In genomic region chr9:27154763-27155530, GRCm38 (mm10) we compare ENCODE assay signal across 8 mouse cellular contexts. TPM values are rescaled to one million over a fixed set of nuclear protein-coding genes. Genes with fewer than 3 reads are reported as not detected.
DNase-seq lines count a peak whose midpoint lies in the region; ATAC-seq and TF ChIP-seq lines count a peak whose summit lies in the region.

Jam3 (minus strand) TSS chr9:27155421.

- H3K36me3 ChIP-seq in hindbrain, embryonic 12.5 days, result no peaks in the 10 kb centered on the region
- no peaks in the 10 kb centered on the region for H3K36me3 ChIP-seq in lung, postnatal 0 days (ENCODE audit: insufficient read depth, low read length)

- in situ Hi-C loops in Patski (cut with MboI; ENCODE audit: low pct_unique_long_range_greater_than_20kb), result no loop called here

- ATAC-seq in Patski, result peak; percentile 91
- ATAC-seq in hindbrain, embryonic 12.5 days (ENCODE audit: low FRiP score), result peak; percentile 98
- peak; percentile 97 for ATAC-seq in lung, postnatal 0 days

- H3K27me3 ChIP-seq in Patski, result peaks cover 22% of the 10 kb centered on the region
- H3K27me3 ChIP-seq in hindbrain, embryonic 12.5 days, result no peaks in the 10 kb centered on the region
- no peaks in the 10 kb centered on the region for H3K27me3 ChIP-seq in lung, postnatal 0 days (replicated peaks; ENCODE audit: insufficient read depth, low read length)

- no peak for TF ChIP-seq CTCF in Patski (IDR thresholded peaks at IDR 0.05)
- TF ChIP-seq CTCF in lung, postnatal 0 days (IDR thresholded peaks at IDR 0.05), result peak; percentile 17; the same call in 1 of the 2 replicates

- under 1% methylated on average over 58 of the region's 58 CpGs for WGBS in hindbrain, embryonic 12.5 days
- 1% methylated on average over 56 of the region's 58 CpGs for WGBS in lung, postnatal 0 days

- peaks cover 38% of the 10 kb centered on the region for H3K4me1 ChIP-seq in hindbrain, embryonic 12.5 days
- no peaks in the 10 kb centered on the region for H3K4me1 ChIP-seq in lung, postnatal 0 days (ENCODE audit: insufficient read depth, low read depth, low read length)

- peak within 1 kb of the TSS; percentile 70 for H3K4me2 ChIP-seq in hindbrain, embryonic 12.5 days (replicated peaks)
- H3K4me2 ChIP-seq in lung, postnatal 0 days (replicated peaks; ENCODE audit: low read depth, low read length), result peak within 1 kb of the TSS; percentile 60

- POLR2A ChIA-PET in Patski (lab: Charles Lee), result no interaction called here

- no peak for DNase-seq in Patski (ENCODE audit: low read depth, low spot score)
- peak; percentile 99 for DNase-seq in cerebellum, postnatal 10 days
- DNase-seq in frontal cortex, postnatal 25 days (ENCODE audit: low spot score in 2 of 2), result peak; percentile 87 to 91
- DNase-seq in layer of hippocampus, postnatal 14 days (ENCODE audit: low spot score in 2 of 2), result peak; percentile 92 to 95
- peak; percentile 89 for DNase-seq in lung, postnatal 0 days (ENCODE audit: low spot score)
- DNase-seq in retina, postnatal 7 days (ENCODE audit: low read depth, low spot score), result peak; percentile 88
- DNase-seq in urinary bladder, postnatal 14 days (ENCODE audit: low spot score), result peak; percentile 86

- TF ChIP-seq EP300 in lung, postnatal 0 days (IDR thresholded peaks at IDR 0.05), result no peak

- no peaks in the 10 kb centered on the region for H3K9me3 ChIP-seq in hindbrain, embryonic 12.5 days (replicated peaks)
- no peaks in the 10 kb centered on the region for H3K9me3 ChIP-seq in lung, postnatal 0 days (ENCODE audit: low read length)

- H3K4me3 ChIP-seq in hindbrain, embryonic 12.5 days, result peak within 1 kb of the TSS; percentile 87
- H3K4me3 ChIP-seq in lung, postnatal 0 days (ENCODE audit: low read depth, low read length), result peak within 1 kb of the TSS; percentile 51

- CTCF ChIA-PET in Patski (lab: Charles Lee), result interaction anchor here (0.7 to 1.6 kb wide), 4 partner anchors 12 to 49 kb away, joined by 3 to 5 read pairs (median 3); no protein-coding TSS in a partner anchor

- peak within 1 kb of the TSS; percentile 84 for H3K9ac ChIP-seq in hindbrain, embryonic 12.5 days
- no peak within 1 kb of the TSS; the same call in 1 of the 2 replicates for H3K9ac ChIP-seq in lung, postnatal 0 days (replicated peaks; ENCODE audit: low read depth)

- peak within 1 kb of the TSS; percentile 94 for H3K27ac ChIP-seq in hindbrain, embryonic 12.5 days
- H3K27ac ChIP-seq in lung, postnatal 0 days (ENCODE audit: low read length), result peak within 1 kb of the TSS; percentile 11; the same call in 1 of the 2 replicates

RNA-seq across cellular contexts. Expression of gene Jam3, which starts in this region (rescaled TPM):
- 40.0 TPM for polyA plus RNA-seq in Patski (2021)
- polyA plus RNA-seq in hindbrain, embryonic 12.5 days (2016; fragmentation: Nextera tagmentation; extraction: Ambion mirVana), result 131 and 133 TPM in 2 replicates
- total RNA-seq in layer of hippocampus, postnatal 14 days (2021), result 10 to 100 TPM; 30.1 to 31.3 TPM
- polyA plus RNA-seq in lung, postnatal 0 days (2015; fragmentation: Nextera tagmentation; extraction: Ambion mirVana), result 18.9 and 20.4 TPM in 2 replicates
